Mouse (Mus musculus): ENCODE results near the gene L2hgdh.

- TF ChIP-seq POLR2A (IDR thresholded peaks at IDR 0.05; ENCODE audit: control insufficient read depth in 1 of 2, insufficient read depth in 1 of 2, low read depth in 1 of 2, low read length in 2 of 2, poor library complexity in 1 of 2), result no peak
- no peak for TF ChIP-seq MAFK (IDR thresholded peaks at IDR 0.05; ENCODE audit: borderline replicate concordance, low read depth, low read length)
- TF ChIP-seq USF2 (IDR thresholded peaks at IDR 0.05; ENCODE audit: borderline replicate concordance in 1 of 2, insufficient read depth in 1 of 2, low read depth in 1 of 2, low read length in 2 of 2), result no peak
- TF ChIP-seq USF1 (IDR thresholded peaks at IDR 0.05; ENCODE audit: low read depth, low read length), result no peak
- TF ChIP-seq EP300 (IDR thresholded peaks at IDR 0.05; ENCODE audit: low read depth in 1 of 2, low read length in 2 of 2), result no peak
- TF ChIP-seq CHD2 (IDR thresholded peaks at IDR 0.05; ENCODE audit: low read length), result no peak
- no peak for TF ChIP-seq MAX (IDR thresholded peaks at IDR 0.05; ENCODE audit: low read length)
- no peak for TF ChIP-seq UBTF (IDR thresholded peaks at IDR 0.05; ENCODE audit: borderline replicate concordance, insufficient read depth, low read depth, low read length)
- no peak for TF ChIP-seq RCOR1 (IDR thresholded peaks at IDR 0.05; ENCODE audit: low read depth, low read length)
- no peak for TF ChIP-seq POLR2AphosphoS2 (IDR thresholded peaks at IDR 0.05; ENCODE audit: low read length)
- TF ChIP-seq CTCF (IDR thresholded peaks at IDR 0.05 in 2 of 3, conservative IDR thresholded peaks at IDR 0.05 in 1 of 3; ENCODE audit: control insufficient read depth in 1 of 3, insufficient read depth in 1 of 3, low read depth in 2 of 3, low read length in 3 of 3, poor library complexity in 1 of 3, severe bottlenecking in 1 of 3), result no peak
- TF ChIP-seq MYC (IDR thresholded peaks at IDR 0.05; ENCODE audit: low read depth, low read length), result no peak; the same call in 1 of the 2 replicates
- no peak for TF ChIP-seq ZC3H11A (IDR thresholded peaks at IDR 0.05; ENCODE audit: low read depth, low read length)
- no peak for TF ChIP-seq ETS1 (IDR thresholded peaks at IDR 0.05; ENCODE audit: low read depth, low read length)
Observed at GRCm38 (mm10) chr12:69724018-69724710, 509 bp downstream of the L2hgdh start.
